In genomic region chr19:17781323-17781722, GRCm38 (mm10) we compare ENCODE assay signal across 24 mouse cellular contexts. TPM values are rescaled to one million over a fixed set of nuclear protein-coding genes. Genes with fewer than 3 reads are reported as not detected.
A peak's percentile ranks its signal among the peaks of the same experiment; 100 is the strongest.
DNase-seq lines count a peak whose midpoint lies in the region; ATAC-seq and TF ChIP-seq lines count a peak whose summit lies in the region.
"Had no signal": no experiment of that assay in that cellular context is flagged by ENCODE, and none has a peak within 500 bp of the region (broad histone marks: within the 10 kb centered on the region; RNA-seq: fewer than 3 reads in every experiment).

No protein-coding gene starts in this region.

- H3K27ac ChIP-seq in liver, adult 2 months (replicated peaks; ENCODE audit: insufficient read depth, low read depth, low read length): no peak overlapping the region
- H3K27ac ChIP-seq in liver, embryonic 11.5 days (ENCODE audit: low read depth, low read length): no peak overlapping the region
- no peak overlapping the region for H3K27ac ChIP-seq in cerebellum, adult 2 months (ENCODE audit: insufficient read depth, low read length)
- H3K27ac ChIP-seq: forebrain, embryonic 12.5 days; heart, embryonic 13.5 days; hindbrain, embryonic 14.5 days; limb, embryonic 12.5 days; liver, embryonic 15.5 days; neural tube, embryonic 13.5 days; stomach, embryonic 15.5 days had no signal

- no peak for TF ChIP-seq CTCF in liver, adult 2 months (IDR thresholded peaks at IDR 0.05; ENCODE audit: low read depth, low read length)
- no peak for TF ChIP-seq CTCF in cerebellum, adult 2 months (IDR thresholded peaks at IDR 0.05; ENCODE audit: borderline replicate concordance, insufficient read depth, low read depth, low read length)

- TF ChIP-seq POLR2A in liver, adult 2 months (IDR thresholded peaks at IDR 0.05; ENCODE audit: extremely low read depth, insufficient read depth, low read length): no peak
- no peak for TF ChIP-seq POLR2A in cerebellum, adult 2 months (IDR thresholded peaks at IDR 0.05; ENCODE audit: borderline replicate concordance, insufficient read depth, low read length)

- H3K4me2 ChIP-seq in liver, embryonic 11.5 days: no peak overlapping the region
- H3K4me2 ChIP-seq: forebrain, embryonic 12.5 days; heart, embryonic 13.5 days; hindbrain, embryonic 14.5 days; limb, embryonic 12.5 days; liver, embryonic 15.5 days; neural tube, embryonic 13.5 days; stomach, embryonic 15.5 days had no signal

- peaks cover 3% of the 10 kb centered on the region; the same call in 1 of the 2 replicates for H3K79me2 ChIP-seq in liver, adult 2 months (ENCODE audit: control insufficient read depth, insufficient read depth, low read length)

- H3K9me3 ChIP-seq in liver, embryonic 11.5 days (ENCODE audit: control insufficient read depth, low read length): no peaks in the 10 kb centered on the region
- H3K9me3 ChIP-seq: forebrain, embryonic 12.5 days; heart, embryonic 13.5 days; limb, embryonic 12.5 days; liver, embryonic 15.5 days; neural tube, embryonic 13.5 days; stomach, embryonic 15.5 days had no signal

- no peak for ATAC-seq in liver, embryonic 11.5 days (replicated peaks; ENCODE audit: low FRiP score)
- ATAC-seq: lung, postnatal 0 days had no signal

- H3K4me1 ChIP-seq in liver, adult 2 months (ENCODE audit: control insufficient read depth, insufficient read depth, low read length): peaks cover 3% of the 10 kb centered on the region; the same call in 1 of the 2 replicates
- H3K4me1 ChIP-seq in liver, embryonic 11.5 days (replicated peaks; ENCODE audit: control insufficient read depth, insufficient read depth, low read length): no peaks in the 10 kb centered on the region
- H3K4me1 ChIP-seq in cerebellum, adult 2 months (ENCODE audit: control insufficient read depth, insufficient read depth, low read length): no peaks in the 10 kb centered on the region
- H3K4me1 ChIP-seq: forebrain, embryonic 12.5 days; limb, embryonic 12.5 days; liver, embryonic 15.5 days; neural tube, embryonic 13.5 days; stomach, embryonic 15.5 days had no signal

- no peak overlapping the region for H3K4me3 ChIP-seq in liver, adult 2 months (ENCODE audit: insufficient read depth, low read depth, low read length)
- no peak overlapping the region for H3K4me3 ChIP-seq in liver, embryonic 11.5 days (ENCODE audit: low read depth, low read length)
- no peak overlapping the region for H3K4me3 ChIP-seq in cerebellum, adult 2 months (replicated peaks; ENCODE audit: insufficient read depth, low read depth, low read length)
- H3K4me3 ChIP-seq: forebrain, embryonic 12.5 days; heart, embryonic 13.5 days; limb, embryonic 12.5 days; liver, embryonic 15.5 days; neural tube, embryonic 13.5 days; stomach, embryonic 15.5 days had no signal

- peak; percentile 95 for DNase-seq in liver, adult 2 months (ENCODE audit: extremely low read depth, low read depth, low spot score)
- no peak for DNase-seq in liver, embryonic 11.5 days (ENCODE audit: low spot score)
- DNase-seq in adrenal gland, postnatal 14 days: peak; percentile 80
- peak; percentile 91 for DNase-seq in kidney, adult 9 months
- no peak for DNase-seq in right cerebral cortex, postnatal 4 days
- DNase-seq in B cell, adult 2 months: no peak
- DNase-seq in cerebellum, adult 2 months: no peak
- DNase-seq: cerebellum, adult 8-10 months; gastrocnemius, postnatal 10 days; heart, adult 11 months; midbrain, embryonic 14.5 days; right cerebral cortex, postnatal 14 days; thymus, adult 18-20 months had no signal

- H3K9ac ChIP-seq in liver, adult 2 months (ENCODE audit: low read depth, low read length): no peak overlapping the region
- no peak overlapping the region for H3K9ac ChIP-seq in liver, embryonic 11.5 days (ENCODE audit: low read depth, low read length)
- H3K9ac ChIP-seq: forebrain, embryonic 12.5 days; heart, embryonic 13.5 days; hindbrain, embryonic 14.5 days; limb, embryonic 12.5 days; liver, embryonic 15.5 days; neural tube, embryonic 13.5 days; stomach, embryonic 15.5 days had no signal

- WGBS in liver, adult 2 months: 14% methylated on average over 4 of the region's 4 CpGs
- 72% methylated on average over 4 of the region's 4 CpGs for WGBS in liver, embryonic 11.5 days
- WGBS in cerebellum, adult 2 months: 70% methylated on average over 4 of the region's 4 CpGs

- no peaks in the 10 kb centered on the region for H3K36me3 ChIP-seq in liver, adult 2 months (ENCODE audit: control insufficient read depth, insufficient read depth, low read length)
- no peaks in the 10 kb centered on the region for H3K36me3 ChIP-seq in liver, embryonic 11.5 days (ENCODE audit: control insufficient read depth, insufficient read depth, low read length)
- H3K36me3 ChIP-seq: forebrain, embryonic 12.5 days; heart, embryonic 13.5 days; limb, embryonic 12.5 days; liver, embryonic 15.5 days; neural tube, embryonic 13.5 days; stomach, embryonic 15.5 days had no signal

- H3K27me3 ChIP-seq in liver, adult 2 months (ENCODE audit: control insufficient read depth, insufficient read depth, low read length): no peaks in the 10 kb centered on the region
- no peaks in the 10 kb centered on the region for H3K27me3 ChIP-seq in liver, embryonic 11.5 days (replicated peaks; ENCODE audit: control insufficient read depth, insufficient read depth, low read length)
- no peaks in the 10 kb centered on the region for H3K27me3 ChIP-seq in cerebellum, adult 2 months (ENCODE audit: control insufficient read depth, insufficient read depth, low read length)
- H3K27me3 ChIP-seq: forebrain, embryonic 12.5 days; heart, embryonic 13.5 days; limb, embryonic 12.5 days; liver, embryonic 15.5 days; neural tube, embryonic 13.5 days; stomach, embryonic 15.5 days had no signal

RNA-seq across cellular contexts. Expression of gene Pcsk5, which starts 56.1 kb away (rescaled TPM):
- total RNA-seq in liver, adult 2 months (2014; rRNA removed): 9.9 and 10.8 TPM in 2 replicates
- polyA plus RNA-seq in liver, adult 2 months (2012; rRNA removed): 4.2 and 4.7 TPM in 2 replicates
- 4.5 and 4.8 TPM in 2 replicates for polyA plus RNA-seq in liver, embryonic 11.5 days (2014; fragmentation: Nextera tagmentation; extraction: Ambion mirVana)
- 116 and 124 TPM in 2 replicates for total RNA-seq in adrenal gland, postnatal 14 days (2021)
- 1.7 and 1.8 TPM in 2 replicates for polyA plus RNA-seq in cerebellum, adult 2 months (2012; rRNA removed)
- total RNA-seq: common myeloid progenitor, adult 5-6 weeks; megakaryocyte progenitor cell, adult 5-6 weeks had no signal
- polyA plus RNA-seq: C2C12 had no signal

Comparison
In these comparisons a context has a peak if more than half of its experiments do, and no peak if none do; other contexts are left out.
1. DNase-seq: peak in liver, adult 2 months (single experiment), adrenal gland, postnatal 14 days (single experiment) and kidney, adult 9 months (single experiment); none in liver, embryonic 11.5 days (single experiment), right cerebral cortex, postnatal 4 days (single experiment), B cell, adult 2 months (0 of 2) and cerebellum, adult 2 months (0 of 2).